Mouse (Mus musculus): ENCODE measurements around the gene Ogfrl1. TPM values are rescaled to one million over a fixed set of nuclear protein-coding genes. Genes with fewer than 3 reads are reported as not detected.
"Not testable (repeated sequence)": the region's sequence is repeated elsewhere in the genome, so short reads cannot be mapped to it uniquely, and the experiment has no call there.

Gene Ogfrl1
- polyA plus RNA-seq, 1 experiment from 2014 or later: 12.7 TPM

DNA sequence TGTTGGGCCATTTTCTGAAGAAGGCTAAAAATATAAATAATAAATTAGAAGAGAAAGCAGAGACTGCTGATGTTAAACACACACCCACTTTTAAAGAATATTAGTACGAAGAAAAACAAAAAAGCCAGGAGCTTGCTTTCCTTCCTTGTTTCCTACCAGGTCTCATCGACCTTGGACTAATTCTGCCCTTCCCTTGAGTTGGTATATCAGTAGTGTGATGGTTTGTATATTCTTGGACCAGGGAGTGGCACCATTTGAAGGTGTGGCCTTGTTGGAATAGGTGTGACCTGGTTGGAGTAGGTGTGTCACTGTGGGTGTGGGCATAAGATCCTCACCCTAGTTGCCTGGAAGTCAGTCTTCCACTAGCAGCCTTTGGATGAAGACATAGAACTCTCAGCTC, 3.2 kb downstream of the Ogfrl1 start:
- Histone ChIP-seq H3K4me3 (replicated peaks) (peak overlapping the region; percentile 30; the same call in 1 of the 2 replicates), H3K4me1 (replicated peaks) (peaks cover 60% of the 10 kb centered on the region), H3K4me2 (peak overlapping the region; percentile 36)
- H3K36me3 ChIP-seq; H3K9ac ChIP-seq; H3K27ac ChIP-seq; H3K27me3 ChIP-seq; DNase-seq; H3K9me3 ChIP-seq (replicated peaks): not testable (repeated sequence)
- 66% methylated on average over 2 of the region's 2 CpGs for WGBS (ENCODE audit: insufficient replicate concordance)
- peak; percentile 77 for ATAC-seq (ENCODE audit: low read depth)

DNA sequence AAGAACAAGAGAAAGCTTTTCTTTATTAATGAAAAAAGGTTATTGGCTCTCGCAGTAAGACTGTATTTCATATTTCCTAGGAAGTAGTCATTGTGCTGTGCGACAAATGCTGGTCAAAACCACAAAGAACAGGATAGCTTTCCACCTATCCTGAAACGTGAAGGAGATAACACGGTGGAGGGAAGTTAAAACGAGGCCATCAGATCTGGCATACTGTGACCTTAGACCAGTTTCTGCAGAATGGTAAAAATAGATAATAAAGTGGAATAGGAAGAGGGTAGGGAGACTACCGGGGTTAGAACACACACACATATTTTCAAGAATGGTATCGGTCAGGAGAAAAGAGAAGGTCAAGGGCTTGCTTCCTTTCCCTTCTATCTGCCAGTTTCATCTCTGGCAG, 5.8 kb downstream of the Ogfrl1 start:
- no peaks in the 10 kb centered on the region for H3K36me3 ChIP-seq
- peaks cover 54% of the 10 kb centered on the region for H3K4me1 ChIP-seq (replicated peaks)
- H3K27ac ChIP-seq: no peak overlapping the region
- no peak for DNase-seq
- H3K27me3 ChIP-seq: no peaks in the 10 kb centered on the region
- 25% methylated on average over 7 of the region's 7 CpGs for WGBS (ENCODE audit: insufficient replicate concordance)
- no peaks in the 10 kb centered on the region for H3K9me3 ChIP-seq (replicated peaks)
- ATAC-seq (ENCODE audit: low read depth): no peak
- H3K4me3 ChIP-seq (replicated peaks): no peak overlapping the region
- no peak overlapping the region for H3K9ac ChIP-seq
- H3K4me2 ChIP-seq: no peak overlapping the region

- ATAC-seq (ENCODE audit: low read depth): no peak
- no peaks in the 10 kb centered on the region for H3K27me3 ChIP-seq
- H3K9me3 ChIP-seq (replicated peaks): no peaks in the 10 kb centered on the region
- H3K4me3 ChIP-seq (replicated peaks): no peak overlapping the region
- no peaks in the 10 kb centered on the region for H3K36me3 ChIP-seq
- H3K27ac ChIP-seq: no peak overlapping the region
- H3K4me1 ChIP-seq (replicated peaks): peaks cover 47% of the 10 kb centered on the region
- DNase-seq: no peak
- no peak overlapping the region for H3K4me2 ChIP-seq
- whole genome bisulfite sequencing (ENCODE audit: insufficient replicate concordance): 65% methylated on average over 6 of the region's 6 CpGs
- H3K9ac ChIP-seq: no peak overlapping the region
Measured at GRCm38 (mm10) chr1:23384326-23384725, 13.2 kb downstream of the Ogfrl1 start.

DNA sequence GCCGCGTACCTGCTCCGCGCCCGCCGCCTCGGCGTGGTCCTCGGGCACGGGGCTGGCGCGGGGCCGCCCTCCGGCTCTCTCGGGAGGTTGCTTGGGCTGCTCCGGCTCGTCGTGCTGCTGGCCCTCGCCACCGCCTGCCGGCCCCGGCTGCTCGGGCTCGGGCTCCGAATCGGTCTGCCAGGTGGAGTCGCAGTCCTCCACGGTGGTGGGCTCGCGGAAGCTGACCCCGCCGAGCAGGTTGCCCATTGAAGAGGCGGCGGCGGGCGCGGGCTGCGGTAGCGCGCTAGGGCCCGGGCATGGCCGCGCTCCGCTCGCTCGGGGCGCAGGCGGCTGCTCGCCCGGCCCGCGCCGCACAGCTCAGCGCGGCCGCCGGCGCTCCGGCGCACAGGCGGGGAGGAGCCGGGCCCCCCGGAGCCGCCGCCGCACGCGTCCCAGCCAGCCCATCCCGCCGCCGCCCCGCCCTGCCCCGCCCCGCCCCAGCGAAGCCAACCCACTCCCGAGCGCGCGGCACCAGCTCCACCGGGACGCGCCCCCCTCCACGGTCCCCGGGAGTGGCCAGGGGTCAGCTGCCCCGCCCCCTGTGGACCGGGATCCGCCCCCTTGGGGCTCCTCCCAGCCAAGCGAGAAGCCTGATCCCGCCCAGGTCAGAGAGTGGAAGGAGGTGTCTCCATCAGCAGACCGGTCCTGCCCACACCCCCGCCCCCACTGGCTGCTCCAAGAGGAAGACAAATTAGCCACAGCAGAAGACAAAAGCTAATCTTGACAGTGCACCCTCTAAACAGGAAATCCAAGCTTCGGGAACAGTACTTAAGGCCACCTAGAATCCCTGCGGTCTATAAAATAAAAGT, 14.5 kb downstream of the Ogfrl1 start:
- WGBS (ENCODE audit: insufficient replicate concordance): under 1% methylated on average over 65 of the region's 93 CpGs
- Histone ChIP-seq H3K4me3 (replicated peaks) (peak overlapping the region; percentile 90), H3K27ac (peak overlapping the region; percentile 90), H3K4me2 (peak overlapping the region; percentile 98), H3K9me3 (replicated peaks) (no peaks in the 10 kb centered on the region), H3K4me1 (replicated peaks) (peaks cover 60% of the 10 kb centered on the region), H3K36me3 (0 out of 2 replicates have a peak, but pooled peaks cover 8% of the 10 kb centered on the region), H3K27me3 (no peaks in the 10 kb centered on the region), H3K9ac (peak overlapping the region; percentile 98)
- DNase-seq (peak; percentile 99), ATAC-seq (ENCODE audit: low read depth) (peak; percentile 96)

DNA sequence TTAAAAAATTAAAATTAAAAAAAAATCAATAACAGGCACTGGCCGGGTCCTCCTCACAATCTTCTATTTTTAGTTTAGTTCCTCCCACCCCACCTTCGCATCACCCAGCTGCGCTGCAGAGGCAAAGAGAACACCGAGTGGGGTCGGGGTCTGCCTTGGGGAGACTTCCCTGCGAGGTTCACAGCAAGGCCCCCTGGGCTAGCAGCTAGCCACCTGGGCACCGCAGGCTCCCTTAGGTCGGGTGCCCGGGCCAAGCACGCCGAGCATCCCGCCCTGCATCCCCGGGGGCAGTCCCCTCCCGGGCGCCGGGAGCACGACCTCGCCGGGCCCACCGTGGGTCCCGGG, 15.1 kb downstream of the Ogfrl1 start:
- peak; percentile 22 for DNase-seq
- Histone ChIP-seq H3K4me1 (replicated peaks) (peaks cover 66% of the 10 kb centered on the region), H3K36me3 (peaks cover 11% of the 10 kb centered on the region; the same call in 1 of the 2 replicates), H3K9me3 (replicated peaks) (no peaks in the 10 kb centered on the region), H3K27ac (peak overlapping the region; percentile 90), H3K27me3 (no peaks in the 10 kb centered on the region), H3K9ac (peak overlapping the region; percentile 98), H3K4me2 (peak overlapping the region; percentile 98), H3K4me3 (replicated peaks) (peak overlapping the region; percentile 90)
- ATAC-seq (ENCODE audit: low read depth): no peak
- 0% methylated on average over 19 of the region's 21 CpGs for WGBS (ENCODE audit: insufficient replicate concordance)

DNA sequence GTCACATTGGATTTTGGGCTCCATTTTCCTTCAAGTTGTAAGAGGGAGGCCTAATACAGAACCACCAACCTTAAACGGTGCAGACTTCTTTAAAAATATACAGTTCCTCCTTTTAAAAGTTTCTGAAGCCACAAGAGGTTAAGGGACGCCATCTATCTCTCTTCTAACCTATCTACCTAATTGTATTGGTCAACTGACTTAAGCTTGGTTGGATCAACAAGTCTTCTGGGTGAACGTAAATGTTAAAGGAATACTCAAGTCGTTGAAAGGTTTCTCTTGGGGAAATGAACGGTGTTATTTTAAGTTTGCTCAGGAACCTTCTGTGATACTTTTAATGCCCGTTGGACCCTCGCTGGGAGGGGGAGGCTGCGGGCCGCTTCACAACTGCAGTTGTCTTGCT, 15.5 kb downstream of the Ogfrl1 start:
- ATAC-seq (ENCODE audit: low read depth) (no peak), DNase-seq (no peak)
- 7% methylated on average over 9 of the region's 9 CpGs for WGBS (ENCODE audit: insufficient replicate concordance)
- H3K4me1 ChIP-seq (replicated peaks): peaks cover 70% of the 10 kb centered on the region
- H3K9me3 ChIP-seq (replicated peaks): no peaks in the 10 kb centered on the region
- H3K4me2 ChIP-seq: peak overlapping the region; percentile 98
- H3K4me3 ChIP-seq (replicated peaks): peak overlapping the region; percentile 90
- H3K27ac ChIP-seq: peak overlapping the region; percentile 90; the same call in 1 of the 2 replicates
- H3K27me3 ChIP-seq: no peaks in the 10 kb centered on the region
- peak overlapping the region; percentile 98 for H3K9ac ChIP-seq
- H3K36me3 ChIP-seq: peaks cover 15% of the 10 kb centered on the region; the same call in 1 of the 2 replicates

GRCm38 (mm10) chr1:23379911-23380740, 17.4 kb downstream of the Ogfrl1 start:
- H3K27ac ChIP-seq: peak overlapping the region; percentile 39; the same call in 1 of the 2 replicates

DNA sequence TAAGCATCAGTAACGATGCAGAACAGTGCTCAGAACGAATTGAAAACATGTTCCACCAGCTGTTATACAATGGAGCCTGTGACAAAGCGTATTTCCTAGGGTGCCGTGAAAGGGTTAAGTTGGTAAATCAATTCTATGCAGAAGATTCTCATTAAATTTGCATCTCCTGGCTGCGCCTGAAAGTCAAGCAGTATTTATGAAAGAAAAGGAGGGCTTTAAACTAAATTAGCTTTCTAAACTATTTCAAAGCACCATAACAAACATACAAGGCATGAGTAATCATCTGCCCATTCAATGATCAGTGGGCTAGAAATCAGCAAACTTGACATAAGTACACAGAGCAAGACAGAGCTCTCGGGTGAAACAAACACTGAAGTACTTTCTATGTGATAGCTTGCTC, 18.3 kb downstream of the Ogfrl1 start:
- Histone ChIP-seq H3K4me3 (replicated peaks) (peak overlapping the region; percentile 28), H3K9me3 (replicated peaks) (no peaks in the 10 kb centered on the region), H3K4me2 (peak overlapping the region; percentile 98), H3K9ac (no peak overlapping the region), H3K4me1 (replicated peaks) (peaks cover 66% of the 10 kb centered on the region), H3K36me3 (peaks cover 31% of the 10 kb centered on the region), H3K27ac (no peak overlapping the region; the same call in 1 of the 2 replicates), H3K27me3 (no peaks in the 10 kb centered on the region)
- no peak for ATAC-seq (ENCODE audit: low read depth)
- DNase-seq: no peak
- 73% methylated on average over 6 of the region's 6 CpGs for WGBS (ENCODE audit: insufficient replicate concordance)

More at GRCm38 (mm10) chr1:23379911-23380740, 17.4 kb downstream of the Ogfrl1 start:
- whole genome bisulfite sequencing (ENCODE audit: insufficient replicate concordance): 38% methylated on average over 17 of the region's 17 CpGs
- peak overlapping the region; percentile 28 for H3K4me3 ChIP-seq (replicated peaks)
- ATAC-seq (ENCODE audit: low read depth): no peak
- peak overlapping the region; percentile 50; the same call in 1 of the 2 replicates for H3K9ac ChIP-seq
- peaks cover 70% of the 10 kb centered on the region for H3K4me1 ChIP-seq (replicated peaks)
- H3K4me2 ChIP-seq: peak overlapping the region; percentile 98
- DNase-seq: no peak
- H3K27me3 ChIP-seq: no peaks in the 10 kb centered on the region
- H3K9me3 ChIP-seq (replicated peaks): no peaks in the 10 kb centered on the region
- peaks cover 28% of the 10 kb centered on the region for H3K36me3 ChIP-seq

DNA sequence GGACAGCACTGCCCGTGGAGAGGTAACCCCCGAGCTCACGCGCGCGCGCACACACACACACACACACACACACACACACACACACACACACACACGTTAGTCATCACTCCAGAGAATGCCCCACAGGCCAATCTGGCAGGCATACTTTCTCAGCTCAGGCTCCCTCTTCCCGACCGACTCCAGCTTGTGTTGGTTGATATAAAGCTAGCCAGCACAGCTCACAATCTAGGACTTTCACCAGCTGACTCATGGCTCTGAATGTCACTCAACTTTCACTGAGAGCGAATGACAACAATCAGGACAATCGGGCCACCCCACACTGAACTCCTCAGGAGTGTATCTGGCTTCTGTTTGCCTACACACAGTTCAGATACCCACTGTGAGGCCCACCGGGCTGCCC, 20.0 kb downstream of the Ogfrl1 start:
- Histone ChIP-seq H3K27me3 (no peaks in the 10 kb centered on the region), H3K4me3 (replicated peaks) (no peak overlapping the region), H3K4me1 (replicated peaks) (peaks cover 70% of the 10 kb centered on the region), H3K4me2 (no peak overlapping the region), H3K9ac (no peak overlapping the region), H3K9me3 (replicated peaks) (no peaks in the 10 kb centered on the region), H3K27ac (no peak overlapping the region), H3K36me3 (peaks cover 45% of the 10 kb centered on the region)
- ATAC-seq (ENCODE audit: low read depth) (no peak), DNase-seq (no peak)
- 72% methylated on average over 13 of the region's 13 CpGs for WGBS (ENCODE audit: insufficient replicate concordance)

DNA sequence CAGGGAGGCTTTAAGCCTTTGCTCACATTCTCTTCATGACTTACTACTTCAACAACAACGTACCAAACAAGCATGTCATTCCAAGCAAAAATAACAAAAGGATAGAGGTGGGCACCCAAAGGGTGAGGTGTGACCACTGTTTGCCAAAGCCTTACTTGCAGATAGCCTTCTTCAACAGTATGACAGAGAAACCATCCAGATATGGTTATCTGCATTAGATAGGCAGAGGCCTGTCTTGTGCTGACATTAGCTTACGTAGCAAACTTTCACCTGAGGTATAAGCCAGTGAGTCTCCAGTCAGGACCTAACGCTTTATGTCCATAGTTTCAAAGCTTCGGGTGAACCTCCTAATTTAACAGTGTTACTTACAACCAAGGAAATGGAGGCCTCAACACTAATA, 23.4 kb downstream of the Ogfrl1 start:
- WGBS (ENCODE audit: insufficient replicate concordance): 53% methylated on average over 4 of the region's 4 CpGs
- H3K36me3 ChIP-seq: peaks cover 69% of the 10 kb centered on the region
- no peak overlapping the region for H3K4me2 ChIP-seq
- H3K4me3 ChIP-seq (replicated peaks): no peak overlapping the region
- DNase-seq (no peak), ATAC-seq (ENCODE audit: low read depth) (peak; percentile 80)
- no peaks in the 10 kb centered on the region for H3K9me3 ChIP-seq (replicated peaks)
- H3K4me1 ChIP-seq (replicated peaks): peaks cover 37% of the 10 kb centered on the region
- H3K27me3 ChIP-seq: no peaks in the 10 kb centered on the region
- H3K9ac ChIP-seq: 0 out of 2 replicates have a peak overlapping the region, but pooled peaks have one; percentile 26
- H3K27ac ChIP-seq: peak overlapping the region; percentile 32

GRCm38 (mm10) chr1:23365614-23366013, 32.0 kb downstream of the Ogfrl1 start:
- Histone ChIP-seq H3K4me1 (replicated peaks) (peaks cover 17% of the 10 kb centered on the region), H3K9ac (no peak overlapping the region), H3K9me3 (replicated peaks) (no peaks in the 10 kb centered on the region), H3K4me2 (no peak overlapping the region), H3K4me3 (replicated peaks) (no peak overlapping the region), H3K27ac (no peak overlapping the region), H3K27me3 (no peaks in the 10 kb centered on the region), H3K36me3 (peaks cover 8% of the 10 kb centered on the region)
- ATAC-seq (ENCODE audit: low read depth) (no peak), DNase-seq (no peak)
- WGBS (ENCODE audit: insufficient replicate concordance): 81% methylated on average over 2 of the region's 2 CpGs
